Mouse (Mus musculus) layer of hippocampus, postnatal 36 days (tissue): ENCODE measurements around the gene Mgp. TPM values are rescaled to one million over a fixed set of nuclear protein-coding genes. Genes with fewer than 3 reads are reported as not detected.
A peak's percentile ranks its signal among the peaks of the same experiment; 100 is the strongest.

Experiments
- DNase-seq, 2 experiments: peaks; one replicate each; pipeline ENCODE4 v3.0.0; 2022
- total RNA-seq, 2 experiments: library from RNA; stranded (reverse); gene quantifications; 2 replicates each; pipeline ENCODE4 v1.2.3; 2021

Mgp gene
- total RNA-seq, 2 experiments from 2014 or later, result 16.1 to 37.1 TPM

GRCm38 (mm10) chr6:136850267-136850666 is 25.4 kb downstream of the Mgp start:
- no peak for DNase-seq

- DNase-seq, result no peak
Measured at GRCm38 (mm10) chr6:136848971-136849370, 26.7 kb downstream of the Mgp start.

- DNase-seq, result no peak
Measured at GRCm38 (mm10) chr6:136848399-136848798, 27.2 kb downstream of the Mgp start.

GRCm38 (mm10) chr6:136847790-136848189 is 27.8 kb downstream of the Mgp start:
- DNase-seq, result no peak

- no peak for DNase-seq
Measured at GRCm38 (mm10) chr6:136847267-136847666, 28.4 kb downstream of the Mgp start.

- no peak for DNase-seq
Measured at GRCm38 (mm10) chr6:136845706-136846480, 29.7 kb downstream of the Mgp start.

- no peak for DNase-seq
Measured at GRCm38 (mm10) chr6:136844903-136845302, 30.7 kb downstream of the Mgp start.

GRCm38 (mm10) chr6:136837323-136837722 is 38.3 kb downstream of the Mgp start:
- DNase-seq, result no peak

- DNase-seq, result no peak
Measured at GRCm38 (mm10) chr6:136835352-136835751, 40.3 kb downstream of the Mgp start, which contains the start of gene Smco3. TSS of gene Smco3 (minus strand) at chr6:136835452.

GRCm38 (mm10) chr6:136831712-136832111 is 43.9 kb downstream of the Mgp start:
- no peak for DNase-seq

- no peak for DNase-seq
Measured at GRCm38 (mm10) chr6:136828681-136829080, 46.9 kb downstream of the Mgp start.

- DNase-seq, result peak; percentile 95 to 96
Measured at GRCm38 (mm10) chr6:136827881-136828561, 47.6 kb downstream of the Mgp start, which contains the start of gene Wbp11. TSS of gene Wbp11 (minus strand) at chr6:136828233.

- DNase-seq, result no peak
Measured at GRCm38 (mm10) chr6:136827516-136827880, 48.1 kb downstream of the Mgp start, which contains the start of gene BC049715. TSS of gene BC049715 (plus strand) at chr6:136827626.

GRCm38 (mm10) chr6:136827116-136827515 is 48.5 kb downstream of the Mgp start:
- DNase-seq, result no peak

GRCm38 (mm10) chr6:136824987-136825386 is 50.6 kb downstream of the Mgp start:
- DNase-seq, result no peak

Other genes with a start within 250 kb of the Mgp start
- under 1 TPM; 0.17 to 0.25 TPM for gene Plbd1, start 213.9 kb downstream of the Mgp start, total RNA-seq
- under 1 TPM; 0.48 to 0.60 TPM for gene Gucy2c, start 94.1 kb downstream of the Mgp start, total RNA-seq
- 10 to 100 TPM; 10.4 to 11.5 TPM for gene Hist4h4, start 71.4 kb downstream of the Mgp start, total RNA-seq
- 10 to 100 TPM; 74.5 to 81.9 TPM for gene H2afj, start 67.6 kb downstream of the Mgp start, total RNA-seq
- gene BC049715, start 48.2 kb downstream of the Mgp start, total RNA-seq, result 1 to 10 TPM; 4.2 to 6.0 TPM
- 100 to 1,000 TPM; 119 to 130 TPM for gene Wbp11, start 47.6 kb downstream of the Mgp start, total RNA-seq
- 10 to 100 TPM in 1 of 2 experiments, 1 to 10 TPM in 1; 7.1 to 10.1 TPM for gene Smco3, start 40.4 kb downstream of the Mgp start, total RNA-seq
- gene Art4, start 18.1 kb downstream of the Mgp start, total RNA-seq, result not detected
- gene Erp27, start 46.4 kb upstream of the Mgp start, total RNA-seq, result 1 to 10 TPM in 1 of 2 experiments, under 1 TPM in 1; 0.80 to 1.1 TPM
- 1 to 10 TPM; 1.5 TPM for gene Pde6h, start 48.0 kb upstream of the Mgp start, total RNA-seq
- 10 to 100 TPM in 1 of 2 experiments, 1 to 10 TPM in 1; 8.9 to 10.2 TPM for gene Arhgdib, start 66.1 kb upstream of the Mgp start, total RNA-seq